In genomic region chr5:18307229-18307804, GRCm38 (mm10) we compare ENCODE assay signal across 19 mouse cellular contexts. TPM values are rescaled to one million over a fixed set of nuclear protein-coding genes. Genes with fewer than 3 reads are reported as not detected.
DNase-seq lines count a peak whose midpoint lies in the region; ATAC-seq lines count a peak whose summit lies in the region.
"Had no signal": no experiment of that assay in that cellular context is flagged by ENCODE, and none has a peak within 500 bp of the region (broad histone marks: within the 10 kb centered on the region; RNA-seq: fewer than 3 reads in every experiment).

No protein-coding gene starts in this region.

- DNase-seq in frontal cortex, postnatal 36 days (ENCODE audit: low spot score in 2 of 2), result no peak
- DNase-seq in heart, postnatal 10 days, result peak; percentile 7 to 8
- no peak for DNase-seq in heart, adult 9 months (ENCODE audit: low spot score in 2 of 2)
- DNase-seq in yolk sac, embryonic 10.5 days (ENCODE audit: low spot score), result peak; percentile 10
- DNase-seq: adrenal gland, postnatal 14 days; gastrocnemius, adult 2 months; spleen, adult 18-20 months had no signal

- H3K4me1 ChIP-seq in megakaryocyte, embryonic 14.5 days, result no peaks in the 10 kb centered on the region
- H3K4me1 ChIP-seq: intestine, embryonic 15.5 days; kidney, embryonic 15.5 days; liver, embryonic 15.5 days; midbrain, embryonic 15.5 days; stomach, embryonic 15.5 days had no signal

- no peaks in the 10 kb centered on the region for H3K9me3 ChIP-seq in megakaryocyte, embryonic 14.5 days
- H3K9me3 ChIP-seq: intestine, embryonic 15.5 days; kidney, embryonic 15.5 days; liver, embryonic 15.5 days; midbrain, embryonic 15.5 days; stomach, embryonic 15.5 days had no signal

- ATAC-seq in frontal cortex, adult (ENCODE audit: low TSS enrichment), result peak; percentile 92
- ATAC-seq in megakaryocyte, adult 5-6 weeks (ENCODE audit: poor library complexity, severe bottlenecking), result no peak
- ATAC-seq: activated CD4-positive, CD25-positive, alpha-beta regulatory T cell, adult 4 months; forebrain, embryonic 16.5 days; intestine, embryonic 15.5 days; midbrain, embryonic 15.5 days had no signal

- H3K4me3 ChIP-seq in megakaryocyte, embryonic 14.5 days (replicated peaks), result peak overlapping the region; percentile 24
- H3K4me3 ChIP-seq: erythroblast, embryonic 14.5 days; gastrocnemius, adult 2 months; intestine, embryonic 15.5 days; kidney, embryonic 15.5 days; liver, embryonic 15.5 days; midbrain, embryonic 15.5 days; stomach, embryonic 15.5 days had no signal

- intact Hi-C loops in heart, postnatal 10 days (cut with DNase I), result no loop called here

- no peaks in the 10 kb centered on the region for H3K27me3 ChIP-seq in megakaryocyte, embryonic 14.5 days (replicated peaks)
- H3K27me3 ChIP-seq: intestine, embryonic 15.5 days; kidney, embryonic 15.5 days; liver, embryonic 15.5 days; midbrain, embryonic 15.5 days; stomach, embryonic 15.5 days had no signal

- no peaks in the 10 kb centered on the region for H3K36me3 ChIP-seq in megakaryocyte, embryonic 14.5 days (replicated peaks; ENCODE audit: low read length)
- H3K36me3 ChIP-seq: intestine, embryonic 15.5 days; liver, embryonic 15.5 days; midbrain, embryonic 15.5 days; stomach, embryonic 15.5 days had no signal

RNA-seq across cellular contexts. Expression of gene Gnai1, which starts 52.8 kb away (rescaled TPM):
- total RNA-seq in heart, postnatal 10 days (2021), result 10 to 100 TPM; 15.0 to 16.4 TPM
- not detected in 2 replicates for polyA plus RNA-seq in megakaryocyte, embryonic 14.5 days (2012; ENCODE audit: insufficient read depth, low replicate concordance)
- 0.25 TPM in 1 of 2 replicates, not detected in the other for total RNA-seq in megakaryocyte, adult 5-6 weeks (2015)
- 0.07 and 0.12 TPM in 2 replicates for total RNA-seq in megakaryocyte, adult 5-6 weeks (2017)
- total RNA-seq: granulocyte monocyte progenitor cell, adult 5-6 weeks had no signal
- polyA plus RNA-seq: activated CD4-positive, CD25-positive, alpha-beta regulatory T cell, adult 4 months; erythroblast, embryonic 14.5 days had no signal

Comparison
In these comparisons a context has a peak if more than half of its experiments do, and no peak if none do; other contexts are left out.
1. DNase-seq: peak in heart, postnatal 10 days (2 of 2) and yolk sac, embryonic 10.5 days (single experiment); none in frontal cortex, postnatal 36 days (0 of 2) and heart, adult 9 months (0 of 2).
2. RNA of gene Gnai1, which starts 52.8 kb away (total RNA-seq): 15.0 to 16.4 TPM in heart, postnatal 10 days; 0.07 to 0.25 TPM in megakaryocyte, adult 5-6 weeks; every median in the first group is over 10 times any median in the second.